Mouse (Mus musculus): ENCODE data around the gene Prss36. TPM values are rescaled to one million over a fixed set of nuclear protein-coding genes. Genes with fewer than 3 reads are reported as not detected.

Prss36 gene
- polyA plus RNA-seq (2016; fragmentation: Nextera tagmentation; extraction: Ambion mirVana): 9.7 and 10.1 TPM in 2 replicates

GRCm38 (mm10) chr7:127946470-127947023, at the start of gene Prss36:
Prss36 (minus strand) TSS chr7:127946725.
- H3K27me3 ChIP-seq (ENCODE audit: low read depth, poor library complexity, severe bottlenecking): peaks cover 44% of the 10 kb centered on the region
- no peak within 1 kb of the TSS for H3K27ac ChIP-seq
- WGBS: 80% methylated on average over 6 of the region's 6 CpGs
- no peak within 1 kb of the TSS for H3K4me3 ChIP-seq
- no peak for DNase-seq (ENCODE audit: low spot score)
- no peaks in the 10 kb centered on the region for H3K9me3 ChIP-seq (replicated peaks)
- H3K4me1 ChIP-seq: peaks cover 6% of the 10 kb centered on the region
- H3K36me3 ChIP-seq: no peaks in the 10 kb centered on the region

DNA sequence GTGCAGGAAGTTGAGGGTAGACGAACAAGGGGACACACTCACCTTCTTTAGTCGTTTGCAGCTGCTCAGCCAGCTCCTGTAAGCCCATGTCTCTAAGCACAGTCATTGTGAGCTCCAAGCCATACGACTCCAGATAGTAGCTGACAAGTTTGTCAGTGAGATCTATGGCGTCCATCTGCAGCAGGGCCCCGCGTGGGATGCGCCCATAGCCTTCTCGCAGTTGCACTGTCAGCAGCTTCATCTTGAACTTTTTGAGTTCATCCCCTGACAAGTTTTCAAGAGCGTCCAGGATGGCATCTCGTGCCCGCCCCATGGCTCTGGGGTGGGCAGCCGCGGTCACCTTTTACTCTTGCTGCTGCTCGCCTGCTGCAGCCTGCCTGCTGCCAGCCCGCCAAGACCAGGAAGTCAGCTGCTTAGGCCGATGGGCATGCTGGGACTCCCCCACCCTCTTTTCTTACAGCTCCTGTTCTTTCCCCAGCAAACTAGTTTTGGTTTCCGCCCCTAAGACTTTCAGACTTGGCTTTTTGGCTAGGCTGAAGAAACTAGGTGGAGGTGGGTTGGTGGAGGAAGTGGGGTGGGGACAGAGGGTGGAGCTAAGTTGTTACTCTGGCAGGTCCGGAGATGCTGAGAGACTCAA, 46.9 kb upstream of the Prss36 start, which contains the start of gene Pycard:
Pycard (minus strand) TSS at position 527 of the 637 bp plus-strand sequence.
- no peak for DNase-seq (ENCODE audit: low spot score)
- H3K9me3 ChIP-seq (replicated peaks): no peaks in the 10 kb centered on the region
- peak within 1 kb of the TSS; percentile 9; the same call in 1 of the 2 replicates for H3K27ac ChIP-seq
- 19% methylated on average over 18 of the region's 18 CpGs for WGBS
- H3K27me3 ChIP-seq (ENCODE audit: low read depth, poor library complexity, severe bottlenecking): no peaks in the 10 kb centered on the region
- peaks cover 13% of the 10 kb centered on the region for H3K4me1 ChIP-seq
- H3K4me3 ChIP-seq: peak within 1 kb of the TSS; percentile 34
- H3K36me3 ChIP-seq: peaks cover 42% of the 10 kb centered on the region

- no peaks in the 10 kb centered on the region for H3K27me3 ChIP-seq (ENCODE audit: low read depth, poor library complexity, severe bottlenecking)
- H3K27ac ChIP-seq: no peak overlapping the region
- H3K9me3 ChIP-seq (replicated peaks): no peaks in the 10 kb centered on the region
- WGBS: 48% methylated on average over 5 of the region's 5 CpGs
- H3K4me3 ChIP-seq: no peak overlapping the region
- DNase-seq (ENCODE audit: low spot score): no peak
- H3K36me3 ChIP-seq: peaks cover 50% of the 10 kb centered on the region
- H3K4me1 ChIP-seq: peaks cover 13% of the 10 kb centered on the region
Observed at GRCm38 (mm10) chr7:127992488-127993340, 46.2 kb upstream of the Prss36 start.

- Histone ChIP-seq H3K4me3 (no peak overlapping the region), H3K4me1 (peaks cover 13% of the 10 kb centered on the region), H3K36me3 (peaks cover 58% of the 10 kb centered on the region), H3K27me3 (ENCODE audit: low read depth, poor library complexity, severe bottlenecking) (no peaks in the 10 kb centered on the region), H3K9me3 (replicated peaks) (no peaks in the 10 kb centered on the region), H3K27ac (no peak overlapping the region)
- DNase-seq (ENCODE audit: low spot score): peak; percentile 74
- WGBS: 56% methylated on average over 6 of the region's 6 CpGs
Observed at GRCm38 (mm10) chr7:127991643-127992487, 45.3 kb upstream of the Prss36 start.

- H3K9me3 ChIP-seq (replicated peaks): no peaks in the 10 kb centered on the region
- no peak for DNase-seq (ENCODE audit: low spot score)
- H3K36me3 ChIP-seq: peaks cover 85% of the 10 kb centered on the region
- H3K4me1 ChIP-seq: peaks cover 13% of the 10 kb centered on the region
- no peak overlapping the region for H3K4me3 ChIP-seq
- WGBS: 81% methylated on average over 1 of the region's 1 CpGs
- no peak overlapping the region for H3K27ac ChIP-seq
- no peaks in the 10 kb centered on the region for H3K27me3 ChIP-seq (ENCODE audit: low read depth, poor library complexity, severe bottlenecking)
Observed at GRCm38 (mm10) chr7:127988904-127989303, 42.4 kb upstream of the Prss36 start.

DNA sequence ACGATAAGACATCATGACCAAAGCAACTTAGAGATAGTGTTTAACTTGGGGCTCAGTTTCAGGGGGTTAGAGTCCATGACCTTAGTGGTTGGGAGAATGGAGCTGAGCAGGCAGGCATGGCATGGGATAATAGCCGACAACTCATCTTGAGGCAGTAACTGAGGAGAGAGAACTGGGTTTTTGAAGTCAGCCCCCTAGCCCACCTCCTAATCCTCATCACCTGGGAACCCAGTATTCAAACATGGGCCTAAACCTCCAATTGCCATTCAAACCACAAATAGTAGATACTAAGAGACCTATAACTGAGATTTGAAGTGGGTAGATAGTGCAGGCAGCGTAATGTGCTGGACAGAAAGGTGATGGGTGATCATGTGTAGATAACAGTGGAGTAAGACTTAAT, 34.1 kb upstream of the Prss36 start:
- WGBS: 92% methylated on average over 3 of the region's 3 CpGs
- Histone ChIP-seq H3K4me1 (no peaks in the 10 kb centered on the region), H3K9me3 (replicated peaks) (no peaks in the 10 kb centered on the region), H3K27ac (no peak overlapping the region), H3K36me3 (peaks cover 100% of the 10 kb centered on the region), H3K4me3 (no peak overlapping the region), H3K27me3 (ENCODE audit: low read depth, poor library complexity, severe bottlenecking) (no peaks in the 10 kb centered on the region)
- no peak for DNase-seq (ENCODE audit: low spot score)

GRCm38 (mm10) chr7:127978856-127979255, 32.3 kb upstream of the Prss36 start:
- no peaks in the 10 kb centered on the region for H3K9me3 ChIP-seq (replicated peaks)
- H3K27ac ChIP-seq: no peak overlapping the region
- peaks cover 100% of the 10 kb centered on the region for H3K36me3 ChIP-seq
- no peaks in the 10 kb centered on the region for H3K4me1 ChIP-seq
- H3K4me3 ChIP-seq: no peak overlapping the region
- WGBS: 96% methylated on average over 2 of the region's 2 CpGs
- no peaks in the 10 kb centered on the region for H3K27me3 ChIP-seq (ENCODE audit: low read depth, poor library complexity, severe bottlenecking)
- no peak for DNase-seq (ENCODE audit: low spot score)

DNA sequence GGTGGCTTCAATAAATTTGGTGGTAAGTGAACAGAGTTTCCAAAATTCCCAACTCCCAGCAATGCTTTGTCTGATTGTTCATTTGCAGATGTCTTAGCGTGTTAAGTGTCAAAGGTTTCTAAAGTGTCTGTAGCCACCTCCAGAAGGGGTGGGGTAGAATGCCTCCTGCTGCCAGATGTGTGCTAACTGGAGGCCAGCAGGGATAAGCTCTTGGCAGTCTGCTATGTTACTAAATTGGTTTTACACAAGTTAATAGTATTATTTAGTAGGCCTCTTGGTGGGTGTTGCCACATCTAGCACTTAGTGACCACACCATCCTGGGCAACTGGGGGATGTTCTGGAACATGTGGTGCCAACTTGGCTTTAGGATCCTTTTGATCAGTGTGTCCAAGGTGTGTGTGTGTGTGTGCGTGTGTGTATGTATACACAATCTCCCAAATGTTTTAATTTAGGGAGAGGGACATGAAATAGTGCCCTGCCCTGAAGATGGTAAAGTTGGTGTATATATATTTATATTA, 27.9 kb upstream of the Prss36 start:
- H3K9me3 ChIP-seq (replicated peaks): no peaks in the 10 kb centered on the region
- H3K27ac ChIP-seq: no peak overlapping the region
- H3K4me1 ChIP-seq: peaks cover 3% of the 10 kb centered on the region; the same call in 1 of the 2 replicates
- peaks cover 100% of the 10 kb centered on the region for H3K36me3 ChIP-seq
- 87% methylated on average over 2 of the region's 2 CpGs for WGBS
- H3K27me3 ChIP-seq (ENCODE audit: low read depth, poor library complexity, severe bottlenecking): no peaks in the 10 kb centered on the region
- H3K4me3 ChIP-seq: no peak overlapping the region
- DNase-seq (ENCODE audit: low spot score): no peak

DNA sequence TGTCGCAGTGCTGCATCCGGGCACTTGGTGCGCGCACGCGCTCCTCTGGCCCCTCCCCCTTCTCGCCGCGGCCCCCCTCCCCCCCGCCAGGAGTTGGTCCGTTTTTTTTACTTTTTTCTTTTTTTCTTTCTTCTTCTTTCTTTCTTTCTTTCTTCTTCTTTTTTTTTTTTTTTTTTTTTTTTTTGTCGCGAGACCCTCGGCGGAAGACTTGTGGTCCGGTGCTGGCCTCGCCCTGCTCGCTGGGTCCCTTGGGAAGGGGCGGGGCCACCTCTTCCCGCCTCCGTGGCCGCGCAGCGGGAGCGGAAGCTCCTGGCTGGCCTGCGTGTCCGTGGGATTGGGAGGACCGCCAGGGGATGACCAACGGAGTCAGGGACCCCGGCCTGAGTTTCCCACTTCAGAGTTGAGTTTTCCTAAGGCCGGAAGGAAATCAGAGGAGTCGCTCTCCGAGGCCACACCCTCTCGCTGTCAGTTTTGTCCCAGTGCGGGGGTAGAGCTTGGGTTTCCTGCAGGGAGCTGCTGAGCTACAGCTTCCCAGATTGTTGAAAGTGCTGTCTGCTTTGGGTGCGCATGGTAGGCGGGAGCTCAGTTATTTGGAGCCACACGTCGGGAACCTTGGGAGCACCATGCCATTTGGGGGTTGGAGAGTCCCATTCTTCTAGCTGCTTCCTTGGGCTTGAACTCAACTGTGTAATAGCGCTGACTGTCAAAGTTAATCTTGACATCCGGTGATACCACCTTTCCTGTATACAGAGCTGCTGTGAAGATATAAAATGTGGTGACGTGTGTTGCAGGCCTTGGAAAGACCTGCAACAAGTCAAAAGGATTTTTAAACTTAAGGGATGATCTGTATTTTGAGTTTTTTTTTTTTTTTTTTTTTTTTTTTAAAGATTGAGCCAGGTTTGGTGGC, 21.6 kb upstream of the Prss36 start:
- WGBS: 1% methylated on average over 42 of the region's 42 CpGs
- peak overlapping the region; percentile 99 for H3K4me3 ChIP-seq
- H3K27ac ChIP-seq: peak overlapping the region; percentile 100
- peak; percentile 87 for DNase-seq (ENCODE audit: low spot score)
- peaks cover 12% of the 10 kb centered on the region for H3K4me1 ChIP-seq
- no peaks in the 10 kb centered on the region for H3K27me3 ChIP-seq (ENCODE audit: low read depth, poor library complexity, severe bottlenecking)
- peaks cover 48% of the 10 kb centered on the region for H3K36me3 ChIP-seq
- H3K9me3 ChIP-seq (replicated peaks): no peaks in the 10 kb centered on the region

GRCm38 (mm10) chr7:127967004-127967921, 20.7 kb upstream of the Prss36 start, which contains the start of gene Fus:
Fus (plus strand) TSS chr7:127967457.
- Histone ChIP-seq H3K27me3 (ENCODE audit: low read depth, poor library complexity, severe bottlenecking) (no peaks in the 10 kb centered on the region), H3K4me1 (peaks cover 9% of the 10 kb centered on the region), H3K4me3 (peak within 1 kb of the TSS; percentile 99), H3K9me3 (replicated peaks) (no peaks in the 10 kb centered on the region), H3K36me3 (peaks cover 39% of the 10 kb centered on the region), H3K27ac (peak within 1 kb of the TSS; percentile 100)
- peak; percentile 96 for DNase-seq (ENCODE audit: low spot score)
- under 1% methylated on average over 92 of the region's 92 CpGs for WGBS

Data from limb, embryonic 10.5 days (tissue).